Mouse (Mus musculus): ENCODE results near the gene Igsf11. TPM values are rescaled to one million over a fixed set of nuclear protein-coding genes. Genes with fewer than 3 reads are reported as not detected.

The Igsf11 gene
- polyA plus RNA-seq, 2 experiments: 0.47 to 1.8 TPM

- H3K4me3 ChIP-seq (replicated peaks; ENCODE audit: low read length): no peak overlapping the region
- peaks cover 12% of the 10 kb centered on the region; the same call in 1 of the 2 replicates for H3K4me1 ChIP-seq (ENCODE audit: control insufficient read depth, insufficient read depth, low read length)
- no peaks in the 10 kb centered on the region for H3K36me3 ChIP-seq (ENCODE audit: control insufficient read depth, insufficient read depth, low read length)
- no peaks in the 10 kb centered on the region for H3K27me3 ChIP-seq (ENCODE audit: control insufficient read depth, insufficient read depth, low read length)
- 81% methylated on average over 7 of the region's 7 CpGs for WGBS
- no peak overlapping the region for H3K27ac ChIP-seq (replicated peaks; ENCODE audit: low read depth, low read length)
- no peak for TF ChIP-seq POLR2A (IDR thresholded peaks at IDR 0.05; ENCODE audit: borderline replicate concordance, extremely low read depth, insufficient read depth, insufficient read length)
- H3K4me2 ChIP-seq (replicated peaks; ENCODE audit: low read depth, low read length, severe bottlenecking): no peak overlapping the region
- DNase-seq (ENCODE audit: low spot score): no peak
- H3K9me3 ChIP-seq (ENCODE audit: control insufficient read depth, low read length): no peaks in the 10 kb centered on the region
- ATAC-seq (ENCODE audit: low FRiP score, low read depth): no peak
- no peak overlapping the region for H3K9ac ChIP-seq (ENCODE audit: low read depth, low read length, severe bottlenecking)
Measured at GRCm38 (mm10) chr16:38945111-38945510, 52.6 kb downstream of the Igsf11 start.

GRCm38 (mm10) chr16:38945581-38945981, 53.1 kb downstream of the Igsf11 start:
- DNase-seq (ENCODE audit: low spot score) (no peak), ATAC-seq (ENCODE audit: low FRiP score, low read depth) (no peak)
- H3K4me1 ChIP-seq (ENCODE audit: control insufficient read depth, insufficient read depth, low read length): peaks cover 12% of the 10 kb centered on the region; the same call in 1 of the 2 replicates
- no peak overlapping the region for H3K4me2 ChIP-seq (replicated peaks; ENCODE audit: low read depth, low read length, severe bottlenecking)
- WGBS: 74% methylated on average over 10 of the region's 10 CpGs
- H3K9ac ChIP-seq (ENCODE audit: low read depth, low read length, severe bottlenecking): no peak overlapping the region
- H3K36me3 ChIP-seq (ENCODE audit: control insufficient read depth, insufficient read depth, low read length): no peaks in the 10 kb centered on the region
- no peak for TF ChIP-seq POLR2A (IDR thresholded peaks at IDR 0.05; ENCODE audit: borderline replicate concordance, extremely low read depth, insufficient read depth, insufficient read length)
- H3K9me3 ChIP-seq (ENCODE audit: control insufficient read depth, low read length): no peaks in the 10 kb centered on the region
- H3K4me3 ChIP-seq (replicated peaks; ENCODE audit: low read length): no peak overlapping the region
- H3K27ac ChIP-seq (replicated peaks; ENCODE audit: low read depth, low read length): no peak overlapping the region
- H3K27me3 ChIP-seq (ENCODE audit: control insufficient read depth, insufficient read depth, low read length): no peaks in the 10 kb centered on the region

GRCm38 (mm10) chr16:38946453-38946852, 54.0 kb downstream of the Igsf11 start:
- no peak for TF ChIP-seq POLR2A (IDR thresholded peaks at IDR 0.05; ENCODE audit: borderline replicate concordance, extremely low read depth, insufficient read depth, insufficient read length)

GRCm38 (mm10) chr16:38947141-38947879, 54.8 kb downstream of the Igsf11 start:
- Histone ChIP-seq H3K9ac (ENCODE audit: low read depth, low read length, severe bottlenecking) (no peak overlapping the region), H3K9me3 (ENCODE audit: control insufficient read depth, low read length) (no peaks in the 10 kb centered on the region), H3K27me3 (ENCODE audit: control insufficient read depth, insufficient read depth, low read length) (no peaks in the 10 kb centered on the region), H3K4me2 (replicated peaks; ENCODE audit: low read depth, low read length, severe bottlenecking) (no peak overlapping the region), H3K27ac (replicated peaks; ENCODE audit: low read depth, low read length) (no peak overlapping the region), H3K4me3 (replicated peaks; ENCODE audit: low read length) (no peak overlapping the region), H3K36me3 (ENCODE audit: control insufficient read depth, insufficient read depth, low read length) (no peaks in the 10 kb centered on the region), H3K4me1 (ENCODE audit: control insufficient read depth, insufficient read depth, low read length) (peaks cover 12% of the 10 kb centered on the region; the same call in 1 of the 2 replicates)
- 75% methylated on average over 7 of the region's 7 CpGs for WGBS
- DNase-seq (ENCODE audit: low spot score): no peak
- no peak for TF ChIP-seq POLR2A (IDR thresholded peaks at IDR 0.05; ENCODE audit: borderline replicate concordance, extremely low read depth, insufficient read depth, insufficient read length)
- no peak for ATAC-seq (ENCODE audit: low FRiP score, low read depth)

More at GRCm38 (mm10) chr16:38946453-38946852, 54.0 kb downstream of the Igsf11 start:
- H3K36me3 ChIP-seq (ENCODE audit: control insufficient read depth, insufficient read depth, low read length): no peaks in the 10 kb centered on the region
- H3K27me3 ChIP-seq (ENCODE audit: control insufficient read depth, insufficient read depth, low read length): no peaks in the 10 kb centered on the region
- 44% methylated on average over 7 of the region's 7 CpGs for WGBS
- no peak overlapping the region for H3K9ac ChIP-seq (ENCODE audit: low read depth, low read length, severe bottlenecking)
- H3K4me2 ChIP-seq (replicated peaks; ENCODE audit: low read depth, low read length, severe bottlenecking): no peak overlapping the region
- DNase-seq (ENCODE audit: low spot score) (no peak), ATAC-seq (ENCODE audit: low FRiP score, low read depth) (no peak)
- H3K4me1 ChIP-seq (ENCODE audit: control insufficient read depth, insufficient read depth, low read length): peaks cover 12% of the 10 kb centered on the region; the same call in 1 of the 2 replicates
- no peaks in the 10 kb centered on the region for H3K9me3 ChIP-seq (ENCODE audit: control insufficient read depth, low read length)
- no peak overlapping the region for H3K27ac ChIP-seq (replicated peaks; ENCODE audit: low read depth, low read length)
- no peak overlapping the region for H3K4me3 ChIP-seq (replicated peaks; ENCODE audit: low read length)

- no peaks in the 10 kb centered on the region for H3K9me3 ChIP-seq (ENCODE audit: control insufficient read depth, low read length)
- 90% methylated on average over 5 of the region's 5 CpGs for WGBS
- DNase-seq (ENCODE audit: low spot score) (no peak), ATAC-seq (ENCODE audit: low FRiP score, low read depth) (no peak)
- H3K27ac ChIP-seq (replicated peaks; ENCODE audit: low read depth, low read length): no peak overlapping the region
- TF ChIP-seq POLR2A (IDR thresholded peaks at IDR 0.05; ENCODE audit: borderline replicate concordance, extremely low read depth, insufficient read depth, insufficient read length): no peak
- H3K36me3 ChIP-seq (ENCODE audit: control insufficient read depth, insufficient read depth, low read length): no peaks in the 10 kb centered on the region
- H3K4me3 ChIP-seq (replicated peaks; ENCODE audit: low read length): no peak overlapping the region
- H3K4me1 ChIP-seq (ENCODE audit: control insufficient read depth, insufficient read depth, low read length): peaks cover 12% of the 10 kb centered on the region; the same call in 1 of the 2 replicates
- H3K4me2 ChIP-seq (replicated peaks; ENCODE audit: low read depth, low read length, severe bottlenecking): no peak overlapping the region
- H3K27me3 ChIP-seq (ENCODE audit: control insufficient read depth, insufficient read depth, low read length): no peaks in the 10 kb centered on the region
- H3K9ac ChIP-seq (ENCODE audit: low read depth, low read length, severe bottlenecking): no peak overlapping the region
Measured at GRCm38 (mm10) chr16:38948441-38948840, 56.0 kb downstream of the Igsf11 start.

Measured in limb, embryonic 14.5 days (tissue).